Mouse (Mus musculus): ENCODE measurements around the gene Tbc1d22b. TPM values are rescaled to one million over a fixed set of nuclear protein-coding genes. Genes with fewer than 3 reads are reported as not detected.

Tbc1d22b gene
- polyA plus RNA-seq, 1 experiment from 2014 or later, result 19.1 TPM

DNA sequence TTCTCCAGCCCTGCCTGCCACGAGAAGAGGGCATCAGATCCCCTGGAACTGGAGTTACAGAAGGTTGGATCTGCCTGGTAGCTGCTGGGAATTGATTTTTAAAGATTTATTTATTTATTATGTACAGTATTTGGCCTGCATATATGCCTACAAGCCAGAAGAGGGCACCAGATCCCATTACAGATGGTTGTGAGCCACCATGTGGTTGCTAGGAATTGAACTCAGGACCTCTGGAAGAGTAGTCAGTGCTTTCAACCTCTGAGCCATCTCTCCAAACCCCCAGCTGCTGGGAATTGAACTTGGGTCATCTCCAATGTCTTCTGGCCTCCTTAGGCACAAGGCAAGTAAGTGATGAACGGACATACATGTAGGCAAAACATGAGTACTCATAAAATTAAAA is 5.5 kb upstream of the Tbc1d22b start:
- no peaks in the 10 kb centered on the region for H3K4me1 ChIP-seq
- no peak overlapping the region for H3K27ac ChIP-seq
- no peaks in the 10 kb centered on the region for H3K36me3 ChIP-seq
- H3K4me3 ChIP-seq, result no peak overlapping the region
- WGBS, result 77% methylated on average over 2 of the region's 2 CpGs
- no peaks in the 10 kb centered on the region for H3K27me3 ChIP-seq
- H3K9me3 ChIP-seq, result no peaks in the 10 kb centered on the region
- no peak for ATAC-seq (ENCODE audit: insufficient number of reproducible peaks, insufficient read depth, low FRiP score, low TSS enrichment)
- no peak overlapping the region for H3K9ac ChIP-seq
- H3K4me2 ChIP-seq (replicated peaks), result no peak overlapping the region

DNA sequence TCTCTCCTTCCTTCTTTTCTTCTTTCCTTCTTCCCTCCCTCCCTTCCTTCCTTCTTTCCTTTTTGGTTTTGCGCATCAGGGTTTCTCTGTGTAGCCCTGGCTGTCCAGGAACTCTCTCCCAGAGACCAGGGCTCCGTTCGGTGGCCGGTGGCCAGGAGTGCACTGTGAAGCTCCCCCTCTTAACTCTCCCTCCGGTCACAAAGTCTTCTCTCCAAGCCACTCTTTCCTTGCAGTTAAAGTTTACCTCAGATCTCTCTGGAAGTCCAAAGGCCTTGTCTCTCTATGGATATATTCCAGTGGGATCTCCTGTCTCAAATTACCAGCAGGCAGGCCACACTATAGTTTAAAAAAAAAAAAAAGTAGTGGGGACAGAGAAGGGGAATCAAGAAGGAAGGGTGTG is 4.3 kb upstream of the Tbc1d22b start:
- WGBS, result 88% methylated on average over 5 of the region's 5 CpGs
- H3K4me3 ChIP-seq, result no peak overlapping the region
- H3K36me3 ChIP-seq, result no peaks in the 10 kb centered on the region
- H3K9me3 ChIP-seq, result no peaks in the 10 kb centered on the region
- H3K4me1 ChIP-seq, result peaks cover 3% of the 10 kb centered on the region
- no peak overlapping the region for H3K27ac ChIP-seq
- H3K9ac ChIP-seq, result no peak overlapping the region
- no peak overlapping the region for H3K4me2 ChIP-seq (replicated peaks)
- no peaks in the 10 kb centered on the region for H3K27me3 ChIP-seq
- no peak for ATAC-seq (ENCODE audit: insufficient number of reproducible peaks, insufficient read depth, low FRiP score, low TSS enrichment)

DNA sequence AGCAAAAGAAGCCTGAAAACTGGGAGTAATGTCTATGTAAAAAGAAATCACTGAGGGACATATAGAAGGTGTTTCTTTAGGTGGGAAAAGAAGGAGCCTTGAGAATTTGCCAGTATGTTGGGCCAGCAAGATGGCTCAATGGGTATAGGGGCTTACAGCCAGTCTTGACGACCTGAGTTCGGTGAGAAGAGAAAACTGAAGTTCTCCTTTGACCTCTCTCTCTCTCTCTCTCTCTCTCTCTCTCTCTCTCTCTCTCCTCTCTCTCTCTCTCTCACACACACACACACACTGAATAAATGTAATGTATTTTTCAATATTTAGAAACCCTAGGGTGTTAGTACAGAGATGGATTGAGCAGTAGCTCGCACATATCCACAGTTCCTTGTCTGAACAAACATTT is 1.1 kb upstream of the Tbc1d22b start:
- no peaks in the 10 kb centered on the region for H3K9me3 ChIP-seq
- WGBS, result 72% methylated on average over 3 of the region's 3 CpGs
- no peak for ATAC-seq (ENCODE audit: insufficient number of reproducible peaks, insufficient read depth, low FRiP score, low TSS enrichment)
- no peak overlapping the region for H3K4me3 ChIP-seq
- no peaks in the 10 kb centered on the region for H3K27me3 ChIP-seq
- H3K4me2 ChIP-seq (replicated peaks), result no peak overlapping the region
- H3K27ac ChIP-seq, result no peak overlapping the region
- H3K4me1 ChIP-seq, result peaks cover 13% of the 10 kb centered on the region
- H3K9ac ChIP-seq, result no peak overlapping the region
- H3K36me3 ChIP-seq, result no peaks in the 10 kb centered on the region

DNA sequence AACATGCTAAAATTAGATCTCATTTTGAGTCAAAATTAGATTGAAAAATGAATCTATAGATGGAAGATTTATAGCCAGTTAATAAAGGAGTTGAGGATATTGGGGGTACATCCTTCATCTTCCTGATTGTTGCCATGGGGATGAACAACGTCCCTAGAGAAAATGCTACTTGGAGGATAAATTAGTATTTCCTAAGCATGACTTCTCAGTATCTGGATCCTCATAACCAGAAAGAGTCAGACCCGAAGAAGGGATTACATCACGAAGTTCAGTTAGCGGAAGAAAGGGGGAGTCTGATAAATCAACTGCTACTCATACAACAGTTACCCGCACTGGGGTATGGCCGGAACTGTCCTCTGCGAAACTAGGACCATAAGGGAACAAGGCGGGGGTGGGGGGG is 591 bp upstream of the Tbc1d22b start:
- Histone ChIP-seq H3K4me2 (replicated peaks) (peak overlapping the region; percentile 47), H3K4me3 (peak overlapping the region; percentile 83; the same call in 1 of the 2 replicates), H3K9ac (no peak overlapping the region), H3K27me3 (no peaks in the 10 kb centered on the region), H3K4me1 (peaks cover 13% of the 10 kb centered on the region), H3K27ac (no peak overlapping the region), H3K9me3 (no peaks in the 10 kb centered on the region), H3K36me3 (no peaks in the 10 kb centered on the region)
- WGBS, result 47% methylated on average over 8 of the region's 8 CpGs
- no peak for ATAC-seq (ENCODE audit: insufficient number of reproducible peaks, insufficient read depth, low FRiP score, low TSS enrichment)

DNA sequence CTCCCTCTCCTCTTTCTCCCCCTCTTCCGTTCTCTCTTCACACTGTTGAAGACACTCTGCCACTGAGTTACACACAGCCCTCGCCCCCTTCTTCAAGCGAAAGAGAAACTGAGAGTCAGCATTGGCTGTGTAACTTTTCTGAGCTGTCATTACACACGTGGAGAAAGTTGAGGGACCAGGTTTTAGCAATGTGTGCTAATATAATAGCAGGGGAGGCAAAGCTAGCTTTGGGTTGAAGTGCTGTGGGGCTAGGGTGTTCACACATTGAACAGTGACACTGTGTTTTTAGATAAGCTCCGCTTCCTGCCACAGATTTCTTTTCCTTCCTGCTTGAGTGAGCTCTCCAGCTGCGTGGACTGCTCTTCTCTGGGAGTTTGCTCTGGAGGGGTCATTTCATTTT is 1.4 kb downstream of the Tbc1d22b start:
- Histone ChIP-seq H3K36me3 (no peaks in the 10 kb centered on the region), H3K27ac (no peak overlapping the region), H3K27me3 (no peaks in the 10 kb centered on the region), H3K4me1 (peaks cover 13% of the 10 kb centered on the region), H3K4me3 (peak overlapping the region; percentile 83; the same call in 1 of the 2 replicates), H3K4me2 (replicated peaks) (peak overlapping the region; percentile 96), H3K9ac (peak overlapping the region; percentile 17; the same call in 1 of the 2 replicates), H3K9me3 (no peaks in the 10 kb centered on the region)
- 59% methylated on average over 6 of the region's 6 CpGs for WGBS
- ATAC-seq (ENCODE audit: insufficient number of reproducible peaks, insufficient read depth, low FRiP score, low TSS enrichment), result no peak

DNA sequence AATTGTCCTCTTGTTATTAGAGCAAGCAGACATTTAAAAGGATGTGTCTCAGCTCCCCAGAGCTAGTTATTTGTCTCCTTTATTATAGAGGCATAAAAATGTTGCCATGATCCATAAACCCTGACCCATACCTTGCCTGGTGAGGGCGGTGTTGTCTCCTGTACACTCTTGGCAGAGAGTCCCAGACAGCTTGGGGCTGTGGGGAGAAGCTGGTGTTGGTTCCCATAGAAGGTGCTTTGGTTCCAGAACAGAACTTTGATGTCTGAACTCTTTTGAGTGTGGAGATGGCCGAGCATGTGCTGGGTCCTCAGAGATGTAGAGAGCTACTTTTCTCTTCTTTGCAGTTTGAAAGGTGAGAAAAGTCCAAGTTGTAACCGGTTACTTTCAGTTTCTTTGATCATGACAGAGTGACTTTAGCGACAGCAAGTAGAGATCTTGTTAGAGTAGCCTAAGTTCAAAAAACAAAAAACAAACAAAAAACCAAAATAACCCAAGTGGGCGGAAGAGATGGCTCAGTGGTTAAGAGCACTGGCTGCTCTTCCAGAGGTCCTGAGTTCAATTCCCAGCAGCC is 2.7 kb downstream of the Tbc1d22b start, which contains the start of gene Tmem217:
Gene Tmem217, minus strand, starts transcription at position 224 of the 571 bp plus-strand sequence.
- Histone ChIP-seq H3K36me3 (no peaks in the 10 kb centered on the region), H3K4me3 (no peak within 1 kb of the TSS), H3K4me1 (peaks cover 13% of the 10 kb centered on the region), H3K9ac (0 out of 2 replicates have a peak within 1 kb of the TSS, but pooled peaks have one; percentile 17), H3K27me3 (no peaks in the 10 kb centered on the region), H3K4me2 (replicated peaks) (peak within 1 kb of the TSS; percentile 96; the same call in 1 of the 2 replicates), H3K9me3 (no peaks in the 10 kb centered on the region), H3K27ac (no peak within 1 kb of the TSS)
- WGBS, result 90% methylated on average over 5 of the region's 5 CpGs
- no peak for ATAC-seq (ENCODE audit: insufficient number of reproducible peaks, insufficient read depth, low FRiP score, low TSS enrichment)

DNA sequence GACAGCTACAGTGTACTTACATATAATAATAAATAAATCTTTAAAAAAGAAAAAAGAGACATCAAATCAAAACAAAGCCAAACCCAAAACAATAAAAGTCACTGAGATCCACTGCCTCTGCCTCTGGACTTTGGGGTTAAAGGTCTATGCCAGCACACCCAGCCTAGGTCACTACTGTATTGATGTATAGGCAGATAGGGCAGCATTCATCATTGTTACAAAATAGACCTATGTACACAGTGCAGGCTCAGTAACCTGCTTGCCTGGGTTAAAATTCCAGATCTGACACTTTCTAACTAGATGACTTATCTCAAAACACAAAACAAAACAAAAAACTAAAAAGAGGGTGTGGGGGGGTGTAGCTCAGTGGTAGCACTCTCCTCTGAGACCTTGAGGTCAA is 4.6 kb downstream of the Tbc1d22b start:
- no peaks in the 10 kb centered on the region for H3K36me3 ChIP-seq
- peaks cover 13% of the 10 kb centered on the region for H3K4me1 ChIP-seq
- no peaks in the 10 kb centered on the region for H3K9me3 ChIP-seq
- no peaks in the 10 kb centered on the region for H3K27me3 ChIP-seq
- H3K27ac ChIP-seq, result no peak overlapping the region
- H3K4me3 ChIP-seq, result no peak overlapping the region
- no peak for ATAC-seq (ENCODE audit: insufficient number of reproducible peaks, insufficient read depth, low FRiP score, low TSS enrichment)
- no peak overlapping the region for H3K9ac ChIP-seq
- no peak overlapping the region for H3K4me2 ChIP-seq (replicated peaks)

DNA sequence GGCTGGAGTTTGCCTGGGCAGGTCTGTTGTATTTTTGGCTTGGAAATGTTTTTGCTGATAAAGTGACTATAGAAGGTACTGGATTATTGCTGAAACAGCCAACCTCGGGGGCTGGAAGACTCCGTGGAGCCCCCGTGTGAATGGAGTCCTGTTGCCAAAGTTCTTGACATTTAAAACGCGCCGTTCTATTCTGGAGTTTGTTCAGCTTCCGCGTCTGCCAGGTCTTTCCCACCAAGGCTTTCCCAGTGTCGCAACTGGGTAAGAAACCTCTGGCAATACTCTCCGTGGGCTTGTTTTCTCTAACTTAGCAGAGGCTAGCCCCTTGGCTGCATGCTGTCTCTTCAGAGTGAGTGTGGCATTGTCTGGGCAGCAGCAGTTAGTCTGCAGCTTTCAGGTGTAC is 6.9 kb downstream of the Tbc1d22b start:
- Histone ChIP-seq H3K9ac (no peak overlapping the region), H3K4me1 (no peaks in the 10 kb centered on the region), H3K27me3 (no peaks in the 10 kb centered on the region), H3K9me3 (peaks cover 4% of the 10 kb centered on the region; the same call in 1 of the 2 replicates), H3K27ac (no peak overlapping the region), H3K4me3 (no peak overlapping the region), H3K36me3 (peaks cover 8% of the 10 kb centered on the region), H3K4me2 (replicated peaks) (no peak overlapping the region)
- ATAC-seq (ENCODE audit: insufficient number of reproducible peaks, insufficient read depth, low FRiP score, low TSS enrichment), result no peak
- 93% methylated on average over 10 of the region's 10 CpGs for WGBS

DNA sequence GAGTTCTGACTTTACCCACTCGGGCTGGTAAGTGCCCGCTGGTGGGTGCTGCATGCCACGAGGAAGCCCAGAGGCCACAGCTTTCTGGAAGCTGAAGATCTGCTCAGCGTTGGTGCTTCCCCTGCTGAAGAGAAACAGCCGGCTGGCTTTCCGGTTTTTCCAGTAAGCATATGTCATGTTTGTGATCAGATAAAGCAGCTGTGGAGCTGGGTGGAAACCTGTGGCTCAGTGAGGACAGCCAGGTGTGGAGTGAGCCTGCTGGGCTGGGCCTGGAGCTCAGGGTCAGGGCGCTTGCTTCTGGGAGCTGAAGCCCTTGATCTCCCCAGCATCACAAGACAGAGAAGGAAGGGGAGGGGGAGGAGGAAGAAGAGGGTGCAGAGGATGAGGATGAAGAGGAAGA is 7.3 kb downstream of the Tbc1d22b start:
- Histone ChIP-seq H3K36me3 (peaks cover 8% of the 10 kb centered on the region), H3K4me2 (replicated peaks) (no peak overlapping the region), H3K9me3 (peaks cover 4% of the 10 kb centered on the region; the same call in 1 of the 2 replicates), H3K4me1 (no peaks in the 10 kb centered on the region), H3K4me3 (no peak overlapping the region), H3K9ac (no peak overlapping the region), H3K27me3 (no peaks in the 10 kb centered on the region), H3K27ac (no peak overlapping the region)
- WGBS, result 76% methylated on average over 7 of the region's 7 CpGs
- no peak for ATAC-seq (ENCODE audit: insufficient number of reproducible peaks, insufficient read depth, low FRiP score, low TSS enrichment)

DNA sequence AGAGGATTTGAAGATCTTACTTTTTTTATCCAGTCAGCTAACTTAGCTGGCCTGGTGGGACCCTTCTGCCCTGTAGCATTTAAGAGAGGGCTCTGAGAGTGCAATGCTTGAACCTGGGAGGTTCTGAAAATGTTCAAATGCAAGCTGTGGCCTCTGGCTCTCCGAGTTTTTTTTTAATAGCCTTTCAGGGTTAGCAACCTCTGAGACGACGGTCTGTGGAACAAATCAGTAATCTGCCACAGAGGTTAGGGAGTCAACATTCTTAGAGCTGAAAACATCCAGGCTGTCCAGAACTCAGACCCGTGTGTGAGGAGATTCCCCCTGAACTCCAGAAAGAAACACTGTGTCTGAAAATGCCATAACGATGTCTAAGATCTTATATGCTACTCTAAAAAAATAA is 8.9 kb downstream of the Tbc1d22b start:
- H3K4me2 ChIP-seq (replicated peaks), result no peak overlapping the region
- H3K27me3 ChIP-seq, result no peaks in the 10 kb centered on the region
- peaks cover 4% of the 10 kb centered on the region; the same call in 1 of the 2 replicates for H3K9me3 ChIP-seq
- H3K36me3 ChIP-seq, result peaks cover 8% of the 10 kb centered on the region
- no peak overlapping the region for H3K27ac ChIP-seq
- no peak overlapping the region for H3K4me3 ChIP-seq
- H3K4me1 ChIP-seq, result no peaks in the 10 kb centered on the region
- 73% methylated on average over 5 of the region's 5 CpGs for WGBS
- no peak for ATAC-seq (ENCODE audit: insufficient number of reproducible peaks, insufficient read depth, low FRiP score, low TSS enrichment)
- H3K9ac ChIP-seq, result no peak overlapping the region

DNA sequence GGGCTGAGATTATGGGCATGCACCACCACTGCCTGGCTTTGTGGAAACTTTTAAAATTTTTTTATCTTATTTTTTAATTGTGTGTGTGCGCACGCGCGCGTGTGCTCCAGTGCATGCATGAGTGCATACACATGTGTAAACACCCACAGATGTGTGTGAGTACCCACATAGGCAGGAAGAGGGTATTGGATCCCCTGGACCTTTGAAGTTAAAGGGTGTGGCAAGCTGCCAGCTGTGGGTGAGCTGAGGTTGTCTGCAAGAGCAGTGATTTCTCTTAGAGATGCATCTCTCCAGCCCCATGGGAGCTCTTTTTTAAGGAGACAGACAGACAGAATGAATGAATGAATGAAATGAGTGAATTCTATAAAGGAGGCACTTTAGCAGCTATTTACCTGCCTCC is 15.9 kb downstream of the Tbc1d22b start:
- Histone ChIP-seq H3K27me3 (no peaks in the 10 kb centered on the region), H3K4me1 (no peaks in the 10 kb centered on the region), H3K9me3 (no peaks in the 10 kb centered on the region), H3K4me2 (replicated peaks) (no peak overlapping the region), H3K36me3 (peaks cover 31% of the 10 kb centered on the region), H3K27ac (no peak overlapping the region), H3K4me3 (no peak overlapping the region), H3K9ac (no peak overlapping the region)
- WGBS, result 94% methylated on average over 5 of the region's 5 CpGs
- no peak for ATAC-seq (ENCODE audit: insufficient number of reproducible peaks, insufficient read depth, low FRiP score, low TSS enrichment)

DNA sequence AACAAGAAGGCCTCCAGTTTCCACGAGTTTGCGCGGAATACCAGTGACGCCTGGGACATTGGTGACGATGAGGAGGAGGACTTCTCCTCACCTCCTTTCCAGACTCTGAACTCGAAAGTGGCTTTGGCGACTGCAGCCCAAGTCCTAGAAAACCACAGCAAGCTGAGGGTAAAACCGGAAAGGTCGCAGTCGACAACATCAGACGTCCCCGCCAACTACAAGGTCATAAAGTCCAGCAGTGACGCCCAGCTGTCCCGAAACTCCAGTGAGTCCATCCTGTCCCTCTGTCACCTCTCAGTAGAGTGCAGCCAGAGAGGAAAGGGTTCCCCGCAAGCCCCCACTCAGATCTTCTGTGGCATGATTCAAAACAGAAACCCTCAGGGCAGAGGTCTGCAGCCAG is 18.9 kb downstream of the Tbc1d22b start:
- no peak for ATAC-seq (ENCODE audit: insufficient number of reproducible peaks, insufficient read depth, low FRiP score, low TSS enrichment)
- no peaks in the 10 kb centered on the region for H3K27me3 ChIP-seq
- H3K36me3 ChIP-seq, result peaks cover 60% of the 10 kb centered on the region
- 89% methylated on average over 15 of the region's 15 CpGs for WGBS
- no peaks in the 10 kb centered on the region for H3K9me3 ChIP-seq
- no peak overlapping the region for H3K4me2 ChIP-seq (replicated peaks)
- H3K4me3 ChIP-seq, result no peak overlapping the region
- no peaks in the 10 kb centered on the region for H3K4me1 ChIP-seq
- H3K27ac ChIP-seq, result no peak overlapping the region
- H3K9ac ChIP-seq, result no peak overlapping the region

Data from embryonic facial prominence, embryonic 12.5 days (tissue).